Mouse (Mus musculus) spleen, adult 2 months (tissue): ENCODE data around the gene Vsig10. TPM values are rescaled to one million over a fixed set of nuclear protein-coding genes. Genes with fewer than 3 reads are reported as not detected.

Experiments used
- DNase-seq, 2 experiments: peaks; one replicate each; pipeline versions ENCODE4 v3.0.0 to v3.0.0-alpha.2; 2012 to 2021; ENCODE audit warnings: low spot score in 2 of 2, low read depth in 1 of 2
- H3K27ac ChIP-seq: fragments of 200-500 bp; 2 replicates; pipeline ENCODE4 v1.5.1; 2012; ENCODE audit warnings: low read length, inconsistent platforms; ENCODE audit not compliant: insufficient read depth
- H3K27me3 ChIP-seq: fragments of 200-500 bp; 2 replicates; pipeline ENCODE4 v1.6.1; 2012; ENCODE audit warnings: mild to moderate bottlenecking, moderate library complexity, low read length, inconsistent platforms; ENCODE audit not compliant: control insufficient read depth, insufficient read depth
- H3K36me3 ChIP-seq: fragments of 200-500 bp; 2 replicates; pipeline ENCODE4 v1.6.1; 2012; ENCODE audit warnings: mild to moderate bottlenecking, low read length, inconsistent platforms; ENCODE audit not compliant: control insufficient read depth, insufficient read depth
- H3K4me1 ChIP-seq: fragments of 200-500 bp; 2 replicates; pipeline ENCODE4 v1.6.1; 2011; ENCODE audit warnings: inconsistent platforms; ENCODE audit not compliant: control insufficient read depth, insufficient read depth, insufficient read length
- H3K4me3 ChIP-seq: fragments of 200-500 bp; 2 replicates; pipeline ENCODE4 v1.5.1; 2011; ENCODE audit warnings: mild to moderate bottlenecking, inconsistent platforms; ENCODE audit not compliant: insufficient read depth, insufficient read length; ENCODE audit errors: extremely low read depth
- CTCF ChIP-seq: fragments of 200-500 bp; IDR thresholded peaks from 2 replicates; pipeline ENCODE4 v1.5.1; 2011; ENCODE audit warnings: mild to moderate bottlenecking, inconsistent platforms; ENCODE audit not compliant: insufficient read depth, insufficient read length, insufficient replicate concordance; ENCODE audit errors: extremely low read depth
- POLR2A ChIP-seq: fragments of 200-500 bp; IDR thresholded peaks from 2 replicates; pipeline ENCODE4 v1.6.1; 2011; ENCODE audit warnings: low read depth, low read length, inconsistent platforms
- WGBS: fragments of 180-500 bp; shearing (Covaris S2); methylation state at CpG from one replicate; pipeline ENCODE4 v1.1.7; 2018; 5-methylcytosine and 5-hydroxymethylcytosine counted together
- polyA plus RNA-seq: library from polyadenylated mRNA; depleted of rRNA; stranded (reverse); fragments of >200 nt; gene quantifications from 2 replicates; pipeline ENCODE4 v1.2.3, GENCODE M21; 2012; rRNA removed

Vsig10 gene
- polyA plus RNA-seq, 1 experiment, result 11.0 TPM

DNA sequence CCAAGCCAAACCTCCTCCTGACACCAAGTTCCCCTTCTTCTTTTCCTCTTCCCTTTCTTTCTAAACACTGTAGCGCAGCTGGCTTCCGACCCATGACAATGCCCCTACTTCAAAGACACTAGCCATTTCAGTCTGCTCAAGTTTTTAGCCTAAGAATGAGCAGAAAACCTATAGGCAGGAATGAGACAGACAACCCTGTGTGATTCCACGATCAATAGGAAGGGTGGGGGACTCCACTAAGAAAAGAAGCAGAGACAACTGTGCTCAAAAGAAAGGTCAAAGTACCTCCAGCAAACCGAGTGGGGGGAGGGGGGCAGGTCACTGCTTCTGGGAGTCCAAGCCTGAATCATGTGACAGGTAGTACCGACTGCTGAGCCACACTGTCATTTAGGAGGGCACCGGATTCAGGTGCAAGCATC lies 77.7 kb downstream of the Vsig10 start:
- no peak overlapping the region for H3K4me3 ChIP-seq
- H3K36me3 ChIP-seq, result no peaks in the 10 kb centered on the region
- no peaks in the 10 kb centered on the region for H3K4me1 ChIP-seq
- no peak overlapping the region for H3K27ac ChIP-seq
- 26% methylated on average over 6 of the region's 6 CpGs for WGBS
- no peak for DNase-seq
- H3K27me3 ChIP-seq, result no peaks in the 10 kb centered on the region
- no peak for TF ChIP-seq POLR2A
- no peak for TF ChIP-seq CTCF

DNA sequence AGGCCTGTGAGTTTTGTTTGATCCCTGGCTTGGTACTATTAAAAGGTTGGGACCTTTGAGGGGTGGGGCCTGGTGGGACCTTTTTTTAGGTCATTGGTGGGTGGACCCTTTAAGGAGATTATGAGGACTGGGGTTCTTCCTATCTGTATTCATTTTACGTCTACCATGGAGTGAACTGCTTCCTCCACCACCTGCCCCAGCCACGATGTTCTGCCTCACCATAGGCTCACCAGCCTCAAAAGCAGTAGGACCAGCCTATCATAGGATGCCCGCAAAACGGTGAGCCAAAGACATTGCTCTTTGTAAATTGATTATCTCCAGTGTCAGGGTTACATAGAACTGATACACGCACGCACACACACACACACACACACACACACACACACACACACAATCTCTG lies 78.5 kb downstream of the Vsig10 start:
- no peaks in the 10 kb centered on the region for H3K27me3 ChIP-seq
- H3K4me1 ChIP-seq, result no peaks in the 10 kb centered on the region
- DNase-seq, result no peak
- H3K27ac ChIP-seq, result no peak overlapping the region
- TF ChIP-seq CTCF (no peak), POLR2A (no peak)
- H3K4me3 ChIP-seq, result no peak overlapping the region
- no peaks in the 10 kb centered on the region for H3K36me3 ChIP-seq
- 81% methylated on average over 6 of the region's 6 CpGs for WGBS

DNA sequence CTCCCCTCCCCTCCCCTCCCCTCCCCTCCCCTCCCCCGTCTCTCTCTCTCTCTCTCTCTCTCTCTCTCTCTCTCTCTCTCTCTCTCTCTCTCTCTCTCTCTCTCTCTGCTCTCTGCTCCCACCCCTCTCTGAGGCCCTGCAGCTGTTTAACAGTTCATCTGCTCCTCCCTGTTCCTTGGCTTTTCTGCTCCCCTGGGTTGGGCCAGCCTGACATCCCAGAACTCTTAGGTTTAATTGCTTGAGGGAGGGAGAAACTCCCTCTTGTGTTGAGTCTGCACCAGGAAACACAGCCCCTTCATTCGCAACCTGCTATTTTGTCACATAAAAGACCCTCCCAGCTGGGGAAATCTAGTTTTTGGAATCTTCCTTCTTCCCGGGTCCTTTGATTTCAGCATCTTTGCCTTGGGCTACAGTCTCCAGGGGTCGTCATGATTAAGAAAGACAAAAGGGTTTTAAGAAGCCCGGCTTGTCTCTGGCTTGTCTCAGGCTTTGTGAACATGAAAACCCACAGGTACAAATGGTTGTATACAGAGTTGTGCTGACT lies 79.2 kb downstream of the Vsig10 start:
- Histone ChIP-seq H3K4me3 (no peak overlapping the region), H3K36me3 (no peaks in the 10 kb centered on the region), H3K27ac (no peak overlapping the region), H3K27me3 (no peaks in the 10 kb centered on the region), H3K4me1 (no peaks in the 10 kb centered on the region)
- TF ChIP-seq CTCF (no peak), POLR2A (no peak)
- no peak for DNase-seq
- WGBS, result 89% methylated on average over 4 of the region's 5 CpGs

DNA sequence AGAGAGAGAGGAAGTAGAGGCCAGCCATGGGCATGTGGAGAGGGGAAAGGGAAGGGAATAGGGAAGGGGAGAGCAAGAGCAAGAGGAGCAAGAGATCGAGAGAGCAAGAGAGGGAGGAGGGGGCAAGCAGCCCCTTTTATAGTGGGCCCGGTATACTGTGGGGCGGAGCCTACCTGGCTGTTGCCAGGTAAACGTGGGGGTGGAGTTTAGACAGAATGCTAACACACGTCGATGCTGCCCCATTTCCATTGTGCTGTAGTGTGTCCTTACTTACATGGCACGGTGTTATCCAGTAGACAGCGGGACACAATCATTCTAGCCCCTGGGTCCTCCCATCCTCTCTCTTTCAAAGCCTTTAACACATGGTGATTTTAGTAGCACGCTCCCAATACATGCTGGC lies 80.4 kb downstream of the Vsig10 start:
- Histone ChIP-seq H3K36me3 (no peaks in the 10 kb centered on the region), H3K27ac (no peak overlapping the region), H3K4me3 (no peak overlapping the region), H3K27me3 (no peaks in the 10 kb centered on the region), H3K4me1 (no peaks in the 10 kb centered on the region)
- TF ChIP-seq CTCF, result no peak
- TF ChIP-seq POLR2A, result no peak
- 85% methylated on average over 9 of the region's 9 CpGs for WGBS
- no peak for DNase-seq

DNA sequence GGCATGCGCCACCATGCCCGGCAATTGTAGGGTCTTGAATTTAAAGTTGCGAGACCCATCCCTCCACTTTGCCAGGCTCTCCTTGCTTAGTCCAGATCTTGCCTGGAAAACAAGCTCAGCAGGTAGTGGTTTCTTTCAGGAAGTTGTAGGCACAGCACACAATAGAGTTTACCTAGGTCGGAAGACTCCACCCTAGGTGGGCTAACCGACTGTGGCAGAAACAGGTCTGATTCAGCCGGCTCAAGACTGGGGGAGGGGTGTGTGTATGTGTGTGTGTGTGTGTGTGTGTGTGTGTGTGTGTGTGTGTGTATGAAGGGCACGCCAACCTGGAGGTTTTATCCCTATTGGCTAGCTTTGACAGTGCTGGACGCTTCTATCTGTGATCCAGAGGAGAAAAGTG lies 84.7 kb downstream of the Vsig10 start:
- no peak overlapping the region for H3K4me3 ChIP-seq
- 81% methylated on average over 8 of the region's 8 CpGs for WGBS
- no peaks in the 10 kb centered on the region for H3K4me1 ChIP-seq
- no peaks in the 10 kb centered on the region for H3K27me3 ChIP-seq
- no peaks in the 10 kb centered on the region for H3K36me3 ChIP-seq
- no peak for TF ChIP-seq POLR2A
- no peak for TF ChIP-seq CTCF
- no peak for DNase-seq
- no peak overlapping the region for H3K27ac ChIP-seq

Other genes with a start within 250 kb of the Vsig10 start
- 45.1 and 60.7 TPM in 2 replicates for gene Suds3, start 203.0 kb upstream of the Vsig10 start, polyA plus RNA-seq
- 18.4 and 26.6 TPM in 2 replicates for gene Taok3, start 199.0 kb upstream of the Vsig10 start, polyA plus RNA-seq
- gene Pebp1, start 31.5 kb upstream of the Vsig10 start, polyA plus RNA-seq, result 191 and 308 TPM in 2 replicates
- gene Wsb2, start 38.2 kb downstream of the Vsig10 start, polyA plus RNA-seq, result 43.4 and 56.1 TPM in 2 replicates
- gene Rfc5, start 70.0 kb downstream of the Vsig10 start, polyA plus RNA-seq, result 15.7 and 18.7 TPM in 2 replicates
- gene Ksr2, start 94.9 kb downstream of the Vsig10 start, polyA plus RNA-seq, result 0.30 and 0.43 TPM in 2 replicates